Mouse (Mus musculus): ENCODE measurements around the gene Cyb5r1.

DNA sequence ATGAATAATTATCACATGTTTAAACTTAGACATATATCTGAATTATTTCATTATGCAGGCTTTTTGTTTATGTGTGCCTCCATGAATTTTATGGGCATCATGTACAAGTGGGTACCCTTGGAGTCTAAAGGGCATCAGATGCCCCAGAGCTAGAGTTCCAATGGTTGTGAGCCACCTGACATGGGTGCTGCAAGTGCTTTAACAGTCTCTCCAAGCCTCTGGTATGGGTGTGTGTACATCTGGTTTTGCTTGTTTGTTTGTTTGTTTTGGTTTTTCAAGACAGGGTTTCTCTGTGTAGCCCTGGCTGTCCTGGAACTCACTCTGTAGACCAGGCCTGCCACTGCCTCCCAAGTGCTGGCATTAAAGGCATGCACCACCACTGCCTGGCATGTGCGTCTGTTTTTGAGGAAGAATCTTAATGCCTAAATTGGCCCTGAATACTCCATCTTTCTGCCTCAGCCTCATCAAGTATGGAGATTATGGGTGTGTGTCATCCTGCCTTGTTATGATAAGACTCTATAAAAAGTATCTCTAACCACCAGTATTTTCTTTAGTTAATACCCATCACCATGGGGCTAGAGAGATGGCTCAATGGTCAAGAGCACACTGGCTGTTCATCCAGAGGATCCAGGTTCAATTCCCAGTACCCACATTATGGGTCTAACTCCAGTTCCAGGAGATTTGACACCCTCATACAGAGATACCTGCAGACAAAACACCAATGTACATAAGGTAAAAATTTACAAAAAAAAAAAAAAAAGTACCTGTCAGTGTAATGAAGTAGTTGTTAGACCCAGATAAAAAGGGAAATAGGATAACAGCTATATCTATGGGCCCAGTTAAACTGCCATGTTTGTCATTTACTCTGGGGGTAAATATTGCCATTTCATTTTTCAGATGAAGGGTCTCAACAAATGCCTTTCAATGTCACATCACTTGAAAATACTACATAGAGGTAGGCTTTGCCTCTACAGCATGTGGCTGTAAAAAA lies 55.2 kb downstream of the Cyb5r1 start:
- no peak for TF ChIP-seq USF2 (conservative IDR thresholded peaks at IDR 0.05; ENCODE audit: low read depth, low read length)
- no peak for TF ChIP-seq MAZ (IDR thresholded peaks at IDR 0.05; ENCODE audit: low read depth, low read length)
- no peak for TF ChIP-seq CTCF (conservative IDR thresholded peaks at IDR 0.05 in 1 of 2, IDR thresholded peaks at IDR 0.05 in 1 of 2; ENCODE audit: low read depth in 2 of 2, low read length in 2 of 2)
- no peak for TF ChIP-seq MEF2A (IDR thresholded peaks at IDR 0.05; ENCODE audit: borderline replicate concordance, low read depth, low read length)
